Mouse (Mus musculus): ENCODE data around the gene Gm45716. TPM values are rescaled to one million over a fixed set of nuclear protein-coding genes. Genes with fewer than 3 reads are reported as not detected.

The Gm45716 gene
- polyA plus RNA-seq (2014; fragmentation: Illumina TruSeq; extraction: RNeasy Lipid Tissue Mini Kit (QIAGEN cat#74804); ENCODE audit: low read depth, low replicate concordance), result 16.7 TPM

GRCm38 (mm10) chr11:90187441-90187840 lies at the start of gene Gm45716:
Gm45716 (plus strand) TSS chr11:90187683.

GRCm38 (mm10) chr11:90249025-90249650 lies 61.7 kb downstream of the Gm45716 start, which contains the start of gene Mmd:
Mmd (plus strand) TSS chr11:90249456.

Other genes starting within 250 kb of the Gm45716 start
- 4.9 TPM for gene Pctp, start 184.8 kb upstream of the Gm45716 start, polyA plus RNA-seq (2014; fragmentation: Illumina TruSeq; extraction: RNeasy Lipid Tissue Mini Kit (QIAGEN cat#74804); ENCODE audit: low read depth, low replicate concordance)
- 24.2 TPM for gene Tmem100, start 157.3 kb upstream of the Gm45716 start, polyA plus RNA-seq (2014; fragmentation: Illumina TruSeq; extraction: RNeasy Lipid Tissue Mini Kit (QIAGEN cat#74804); ENCODE audit: low read depth, low replicate concordance)
- gene Mmd, start 61.8 kb downstream of the Gm45716 start, polyA plus RNA-seq (2014; fragmentation: Illumina TruSeq; extraction: RNeasy Lipid Tissue Mini Kit (QIAGEN cat#74804); ENCODE audit: low read depth, low replicate concordance), result 36.8 TPM
- gene Hlf, start 203.2 kb downstream of the Gm45716 start, polyA plus RNA-seq (2014; fragmentation: Illumina TruSeq; extraction: RNeasy Lipid Tissue Mini Kit (QIAGEN cat#74804); ENCODE audit: low read depth, low replicate concordance), result 9.0 TPM